Mouse (Mus musculus) limb, embryonic 11.5 days (tissue): ENCODE data around the gene Pla2g4e. TPM values are rescaled to one million over a fixed set of nuclear protein-coding genes. Genes with fewer than 3 reads are reported as not detected.

Experiments
- ATAC-seq: fragments of 200-750 bp; cut with Nextera tagmentation; 2 replicates; pipeline ENCODE4 v1.8.0; 2017; ENCODE audit warnings: low read depth; ENCODE audit not compliant: insufficient number of reproducible peaks, low FRiP score, low TSS enrichment
- DNase-seq: peaks from one replicate; pipeline ENCODE4 v3.0.0-alpha.2; 2015; ENCODE audit warnings: low spot score
- H3K27ac ChIP-seq: fragments of 300-500 bp; sonication (generic); replicated peaks from 2 replicates; pipeline ENCODE4 v1.5.1; 2014; ENCODE audit warnings: low read depth, mild to moderate bottlenecking, low read length
- H3K27me3 ChIP-seq: fragments of 300-500 bp; sonication (generic); 2 replicates; pipeline ENCODE4 v1.6.1; 2014; ENCODE audit warnings: mild to moderate bottlenecking, low read length, mixed read lengths; ENCODE audit not compliant: control insufficient read depth, insufficient read depth
- H3K36me3 ChIP-seq: fragments of 300-500 bp; sonication (generic); 2 replicates; pipeline ENCODE4 v1.6.1; 2014; ENCODE audit warnings: mild to moderate bottlenecking, low read length, moderate library complexity, mixed read lengths; ENCODE audit not compliant: control insufficient read depth, insufficient read depth
- H3K4me1 ChIP-seq: fragments of 300-500 bp; sonication (generic); 2 replicates; pipeline ENCODE4 v1.6.1; 2014; ENCODE audit warnings: low read length, mixed read lengths; ENCODE audit not compliant: control insufficient read depth, insufficient read depth
- H3K4me2 ChIP-seq: fragments of 300-500 bp; sonication (generic); 2 replicates; pipeline ENCODE4 v1.6.1; 2014; ENCODE audit warnings: low read depth, mild to moderate bottlenecking, moderate library complexity; ENCODE audit not compliant: severe bottlenecking
- H3K4me3 ChIP-seq: fragments of 300-500 bp; sonication (generic); 2 replicates; pipeline ENCODE4 v1.5.1; 2014; ENCODE audit warnings: low read depth, low read length
- H3K9ac ChIP-seq: fragments of 300-500 bp; sonication (generic); 2 replicates; pipeline ENCODE4 v1.6.1; 2014; ENCODE audit warnings: mild to moderate bottlenecking, low read length
- H3K9me3 ChIP-seq: fragments of 300-500 bp; sonication (generic); 2 replicates; pipeline ENCODE4 v1.6.1; 2016; ENCODE audit warnings: low read length; ENCODE audit not compliant: control insufficient read depth
- WGBS: fragments of 180-500 bp; shearing (Covaris S2); extraction: QIAGEN DNeasy Blood & Tissue Kit; methylation state at CpG from one replicate; pipeline ENCODE4 v1.1.7; 2014; 5-methylcytosine and 5-hydroxymethylcytosine counted together
- polyA plus RNA-seq: library from polyadenylated mRNA; unstranded; fragments of >200 nt; fragmentation: Nextera tagmentation; extraction: Ambion mirVana; gene quantifications from 2 replicates; pipeline ENCODE4 v1.2.1, GENCODE M21; 2014

The Pla2g4e gene
- polyA plus RNA-seq, 1 experiment from 2014 or later: not detected

GRCm38 (mm10) chr2:120147364-120147763, 97.8 kb downstream of the Pla2g4e start:
- ATAC-seq: no peak
- DNase-seq: no peak
- no peak overlapping the region for H3K4me2 ChIP-seq
- H3K27me3 ChIP-seq: no peaks in the 10 kb centered on the region
- 60% methylated on average over 2 of the region's 2 CpGs for WGBS
- H3K9ac ChIP-seq: no peak overlapping the region
- no peaks in the 10 kb centered on the region for H3K4me1 ChIP-seq
- H3K27ac ChIP-seq: no peak overlapping the region
- H3K36me3 ChIP-seq: no peaks in the 10 kb centered on the region
- no peak overlapping the region for H3K4me3 ChIP-seq
- no peaks in the 10 kb centered on the region for H3K9me3 ChIP-seq

GRCm38 (mm10) chr2:120146543-120146942, 98.6 kb downstream of the Pla2g4e start:
- Histone ChIP-seq H3K36me3 (no peaks in the 10 kb centered on the region), H3K27me3 (no peaks in the 10 kb centered on the region), H3K9me3 (no peaks in the 10 kb centered on the region), H3K4me2 (no peak overlapping the region), H3K9ac (no peak overlapping the region), H3K4me3 (no peak overlapping the region), H3K27ac (no peak overlapping the region), H3K4me1 (no peaks in the 10 kb centered on the region)
- ATAC-seq (no peak), DNase-seq (no peak)
- WGBS: 85% methylated on average over 2 of the region's 2 CpGs

- H3K4me3 ChIP-seq: no peak overlapping the region
- H3K4me1 ChIP-seq: no peaks in the 10 kb centered on the region
- H3K9me3 ChIP-seq: no peaks in the 10 kb centered on the region
- H3K27me3 ChIP-seq: no peaks in the 10 kb centered on the region
- ATAC-seq (no peak), DNase-seq (no peak)
- WGBS: 86% methylated on average over 4 of the region's 4 CpGs
- H3K36me3 ChIP-seq: no peaks in the 10 kb centered on the region
- no peak overlapping the region for H3K4me2 ChIP-seq
- no peak overlapping the region for H3K9ac ChIP-seq
- no peak overlapping the region for H3K27ac ChIP-seq
Measured at GRCm38 (mm10) chr2:120144390-120144789, 100.7 kb downstream of the Pla2g4e start.

GRCm38 (mm10) chr2:120142336-120142735, 102.8 kb downstream of the Pla2g4e start:
- Histone ChIP-seq H3K4me1 (no peaks in the 10 kb centered on the region), H3K4me2 (no peak overlapping the region), H3K9ac (no peak overlapping the region), H3K4me3 (no peak overlapping the region), H3K27me3 (no peaks in the 10 kb centered on the region), H3K36me3 (no peaks in the 10 kb centered on the region), H3K9me3 (no peaks in the 10 kb centered on the region), H3K27ac (no peak overlapping the region)
- 85% methylated on average over 5 of the region's 5 CpGs for WGBS
- ATAC-seq (no peak), DNase-seq (no peak)

GRCm38 (mm10) chr2:120141671-120142070, 103.5 kb downstream of the Pla2g4e start:
- ATAC-seq: no peak
- WGBS: 77% methylated on average over 1 of the region's 1 CpGs
- H3K9ac ChIP-seq: no peak overlapping the region

GRCm38 (mm10) chr2:120140326-120140725, 104.8 kb downstream of the Pla2g4e start:
- Histone ChIP-seq H3K4me3 (no peak overlapping the region), H3K4me1 (no peaks in the 10 kb centered on the region), H3K9me3 (no peaks in the 10 kb centered on the region), H3K27me3 (no peaks in the 10 kb centered on the region), H3K36me3 (no peaks in the 10 kb centered on the region), H3K27ac (no peak overlapping the region), H3K4me2 (no peak overlapping the region), H3K9ac (no peak overlapping the region)
- WGBS: 85% methylated on average over 5 of the region's 5 CpGs
- ATAC-seq (no peak), DNase-seq (no peak)

More at GRCm38 (mm10) chr2:120141671-120142070, 103.5 kb downstream of the Pla2g4e start:
- H3K27ac ChIP-seq: no peak overlapping the region
- no peak overlapping the region for H3K4me2 ChIP-seq
- H3K9me3 ChIP-seq: no peaks in the 10 kb centered on the region
- H3K27me3 ChIP-seq: no peaks in the 10 kb centered on the region
- DNase-seq: no peak
- H3K4me3 ChIP-seq: no peak overlapping the region
- H3K36me3 ChIP-seq: no peaks in the 10 kb centered on the region
- H3K4me1 ChIP-seq: no peaks in the 10 kb centered on the region

- H3K4me3 ChIP-seq: no peak overlapping the region
- no peaks in the 10 kb centered on the region for H3K36me3 ChIP-seq
- H3K27me3 ChIP-seq: no peaks in the 10 kb centered on the region
- H3K9me3 ChIP-seq: no peaks in the 10 kb centered on the region
- DNase-seq: no peak
- no peak overlapping the region for H3K27ac ChIP-seq
- no peak for ATAC-seq
- no peaks in the 10 kb centered on the region for H3K4me1 ChIP-seq
- no peak overlapping the region for H3K4me2 ChIP-seq
- 91% methylated on average over 1 of the region's 1 CpGs for WGBS
- H3K9ac ChIP-seq: no peak overlapping the region
Measured at GRCm38 (mm10) chr2:120139091-120139490, 106.0 kb downstream of the Pla2g4e start.

- no peak overlapping the region for H3K27ac ChIP-seq
- no peak overlapping the region for H3K4me2 ChIP-seq
- H3K4me1 ChIP-seq: no peaks in the 10 kb centered on the region
- ATAC-seq: no peak
- H3K9ac ChIP-seq: no peak overlapping the region
- H3K27me3 ChIP-seq: no peaks in the 10 kb centered on the region
- no peaks in the 10 kb centered on the region for H3K36me3 ChIP-seq
- no peak overlapping the region for H3K4me3 ChIP-seq
- no peak for DNase-seq
- 67% methylated on average over 5 of the region's 5 CpGs for WGBS
- no peaks in the 10 kb centered on the region for H3K9me3 ChIP-seq
Measured at GRCm38 (mm10) chr2:120137281-120137680, 107.9 kb downstream of the Pla2g4e start.

- H3K27me3 ChIP-seq: no peaks in the 10 kb centered on the region
- no peaks in the 10 kb centered on the region for H3K36me3 ChIP-seq
- H3K9me3 ChIP-seq: no peaks in the 10 kb centered on the region
- no peaks in the 10 kb centered on the region for H3K4me1 ChIP-seq
- no peak overlapping the region for H3K27ac ChIP-seq
- no peak overlapping the region for H3K4me2 ChIP-seq
- DNase-seq (no peak), ATAC-seq (no peak)
- H3K4me3 ChIP-seq: no peak overlapping the region
- H3K9ac ChIP-seq: no peak overlapping the region
Measured at GRCm38 (mm10) chr2:120134453-120135075, 110.6 kb downstream of the Pla2g4e start.
